Mouse (Mus musculus): ENCODE data around the gene Pck1. TPM values are rescaled to one million over a fixed set of nuclear protein-coding genes. Genes with fewer than 3 reads are reported as not detected.

Pck1 gene
- polyA plus RNA-seq, 1 experiment from 2014 or later, result not detected

GRCm38 (mm10) chr2:173164358-173164757, 11.5 kb downstream of the Pck1 start:
- DNase-seq (ENCODE audit: low spot score), result no peak
- Histone ChIP-seq H3K27me3 (ENCODE audit: control insufficient read depth, insufficient read depth, low read length) (no peaks in the 10 kb centered on the region), H3K4me2 (ENCODE audit: low read depth, low read length, severe bottlenecking) (no peak overlapping the region), H3K27ac (ENCODE audit: low read depth, low read length) (no peak overlapping the region), H3K4me1 (replicated peaks; ENCODE audit: control insufficient read depth, insufficient read depth, low read length) (no peaks in the 10 kb centered on the region), H3K9me3 (ENCODE audit: control insufficient read depth, low read length) (no peaks in the 10 kb centered on the region), H3K36me3 (ENCODE audit: control insufficient read depth, insufficient read depth, low read length) (no peaks in the 10 kb centered on the region), H3K9ac (ENCODE audit: low read length) (no peak overlapping the region), H3K4me3 (ENCODE audit: low read depth, low read length) (no peak overlapping the region)
- 0 out of 2 replicates have a peak, but pooled peaks have one; percentile 34 for ATAC-seq (replicated peaks; ENCODE audit: low FRiP score)
- 39% methylated on average over 2 of the region's 2 CpGs for WGBS

DNA sequence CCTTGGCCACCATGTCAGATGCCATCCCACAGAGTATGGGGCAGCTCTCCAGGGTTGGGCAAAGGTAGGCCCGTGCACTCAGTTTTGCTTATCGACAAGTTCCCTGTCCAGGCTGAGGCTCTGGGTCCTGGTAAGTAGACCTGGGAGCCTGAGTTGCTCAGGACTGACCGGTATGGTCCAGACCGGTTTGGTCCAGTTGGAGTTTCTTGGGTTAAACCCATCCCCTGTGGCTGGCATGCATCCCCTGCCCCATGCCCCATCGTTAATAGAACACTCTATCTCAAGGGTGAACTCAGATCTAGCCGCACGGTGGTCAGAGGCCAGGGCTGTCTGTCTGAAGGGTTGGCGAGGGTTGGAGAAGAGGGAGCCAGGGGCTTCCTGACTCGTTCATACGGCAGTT, 12.1 kb downstream of the Pck1 start:
- WGBS, result 90% methylated on average over 10 of the region's 10 CpGs
- no peaks in the 10 kb centered on the region for H3K4me1 ChIP-seq (replicated peaks; ENCODE audit: control insufficient read depth, insufficient read depth, low read length)
- no peaks in the 10 kb centered on the region for H3K27me3 ChIP-seq (ENCODE audit: control insufficient read depth, insufficient read depth, low read length)
- H3K4me3 ChIP-seq (ENCODE audit: low read depth, low read length), result no peak overlapping the region
- no peak for DNase-seq (ENCODE audit: low spot score)
- ATAC-seq (replicated peaks; ENCODE audit: low FRiP score), result no peak
- no peaks in the 10 kb centered on the region for H3K36me3 ChIP-seq (ENCODE audit: control insufficient read depth, insufficient read depth, low read length)
- no peaks in the 10 kb centered on the region for H3K9me3 ChIP-seq (ENCODE audit: control insufficient read depth, low read length)
- H3K27ac ChIP-seq (ENCODE audit: low read depth, low read length), result no peak overlapping the region
- no peak overlapping the region for H3K9ac ChIP-seq (ENCODE audit: low read length)
- H3K4me2 ChIP-seq (ENCODE audit: low read depth, low read length, severe bottlenecking), result no peak overlapping the region

- H3K4me3 ChIP-seq (ENCODE audit: low read depth, low read length), result no peak overlapping the region
- H3K4me2 ChIP-seq (ENCODE audit: low read depth, low read length, severe bottlenecking), result no peak overlapping the region
- H3K36me3 ChIP-seq (ENCODE audit: control insufficient read depth, insufficient read depth, low read length), result no peaks in the 10 kb centered on the region
- 91% methylated on average over 10 of the region's 10 CpGs for WGBS
- H3K27me3 ChIP-seq (ENCODE audit: control insufficient read depth, insufficient read depth, low read length), result no peaks in the 10 kb centered on the region
- H3K9ac ChIP-seq (ENCODE audit: low read length), result no peak overlapping the region
- H3K4me1 ChIP-seq (replicated peaks; ENCODE audit: control insufficient read depth, insufficient read depth, low read length), result no peaks in the 10 kb centered on the region
- no peak overlapping the region for H3K27ac ChIP-seq (ENCODE audit: low read depth, low read length)
- DNase-seq (ENCODE audit: low spot score) (no peak), ATAC-seq (replicated peaks; ENCODE audit: low FRiP score) (no peak)
- no peaks in the 10 kb centered on the region for H3K9me3 ChIP-seq (ENCODE audit: control insufficient read depth, low read length)
Measured at GRCm38 (mm10) chr2:173165357-173165756, 12.5 kb downstream of the Pck1 start.

- 77% methylated on average over 5 of the region's 5 CpGs for WGBS
- Histone ChIP-seq H3K4me3 (ENCODE audit: low read depth, low read length) (no peak overlapping the region), H3K9me3 (ENCODE audit: control insufficient read depth, low read length) (no peaks in the 10 kb centered on the region), H3K9ac (ENCODE audit: low read length) (no peak overlapping the region), H3K4me2 (ENCODE audit: low read depth, low read length, severe bottlenecking) (no peak overlapping the region), H3K36me3 (ENCODE audit: control insufficient read depth, insufficient read depth, low read length) (no peaks in the 10 kb centered on the region), H3K27me3 (ENCODE audit: control insufficient read depth, insufficient read depth, low read length) (no peaks in the 10 kb centered on the region; the same call in 1 of the 2 replicates), H3K27ac (ENCODE audit: low read depth, low read length) (no peak overlapping the region), H3K4me1 (replicated peaks; ENCODE audit: control insufficient read depth, insufficient read depth, low read length) (peaks cover 8% of the 10 kb centered on the region)
- ATAC-seq (replicated peaks; ENCODE audit: low FRiP score), result no peak
- no peak for DNase-seq (ENCODE audit: low spot score)
Measured at GRCm38 (mm10) chr2:173168411-173168851, 15.6 kb downstream of the Pck1 start.

GRCm38 (mm10) chr2:173170081-173170480, 17.2 kb downstream of the Pck1 start:
- H3K4me1 ChIP-seq (replicated peaks; ENCODE audit: control insufficient read depth, insufficient read depth, low read length), result peaks cover 9% of the 10 kb centered on the region
- H3K27me3 ChIP-seq (ENCODE audit: control insufficient read depth, insufficient read depth, low read length), result no peaks in the 10 kb centered on the region; the same call in 1 of the 2 replicates
- H3K9me3 ChIP-seq (ENCODE audit: control insufficient read depth, low read length), result no peaks in the 10 kb centered on the region
- no peaks in the 10 kb centered on the region for H3K36me3 ChIP-seq (ENCODE audit: control insufficient read depth, insufficient read depth, low read length)
- no peak overlapping the region for H3K9ac ChIP-seq (ENCODE audit: low read length)
- 74% methylated on average over 2 of the region's 2 CpGs for WGBS
- ATAC-seq (replicated peaks; ENCODE audit: low FRiP score) (no peak), DNase-seq (ENCODE audit: low spot score) (no peak)
- no peak overlapping the region for H3K27ac ChIP-seq (ENCODE audit: low read depth, low read length)
- H3K4me2 ChIP-seq (ENCODE audit: low read depth, low read length, severe bottlenecking), result no peak overlapping the region
- no peak overlapping the region for H3K4me3 ChIP-seq (ENCODE audit: low read depth, low read length)

DNA sequence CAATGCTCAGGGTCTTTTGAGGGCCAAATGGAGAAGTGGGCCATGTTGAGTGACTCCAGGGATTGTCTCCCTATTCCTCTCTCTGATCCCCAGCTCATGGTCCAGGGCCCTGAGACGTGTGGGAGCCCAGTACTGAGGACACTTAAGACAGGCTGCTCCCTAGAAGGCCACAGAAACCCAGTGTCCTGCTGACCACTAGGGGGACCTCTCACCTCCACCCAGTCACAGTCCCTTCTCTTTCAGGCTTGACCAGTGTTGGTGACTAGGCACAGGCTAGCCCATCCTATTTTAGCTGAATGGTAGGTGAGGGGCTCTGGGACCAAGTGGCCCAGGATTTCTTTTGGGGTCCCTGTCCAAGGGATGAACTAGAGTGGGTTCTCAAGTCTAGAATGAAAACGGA, 17.9 kb downstream of the Pck1 start:
- ATAC-seq (replicated peaks; ENCODE audit: low FRiP score), result no peak
- no peaks in the 10 kb centered on the region; the same call in 1 of the 2 replicates for H3K27me3 ChIP-seq (ENCODE audit: control insufficient read depth, insufficient read depth, low read length)
- H3K36me3 ChIP-seq (ENCODE audit: control insufficient read depth, insufficient read depth, low read length), result no peaks in the 10 kb centered on the region
- no peaks in the 10 kb centered on the region; the same call in 1 of the 2 replicates for H3K9me3 ChIP-seq (ENCODE audit: control insufficient read depth, low read length)
- peaks cover 9% of the 10 kb centered on the region for H3K4me1 ChIP-seq (replicated peaks; ENCODE audit: control insufficient read depth, insufficient read depth, low read length)
- no peak overlapping the region for H3K27ac ChIP-seq (ENCODE audit: low read depth, low read length)
- 58% methylated on average over 2 of the region's 2 CpGs for WGBS
- H3K4me3 ChIP-seq (ENCODE audit: low read depth, low read length), result no peak overlapping the region
- DNase-seq (ENCODE audit: low spot score), result no peak
- no peak overlapping the region for H3K4me2 ChIP-seq (ENCODE audit: low read depth, low read length, severe bottlenecking)
- no peak overlapping the region for H3K9ac ChIP-seq (ENCODE audit: low read length)

GRCm38 (mm10) chr2:173171470-173171869, 18.6 kb downstream of the Pck1 start:
- no peak for ATAC-seq (replicated peaks; ENCODE audit: low FRiP score)
- peak; percentile 59 for DNase-seq (ENCODE audit: low spot score)
- Histone ChIP-seq H3K27ac (ENCODE audit: low read depth, low read length) (no peak overlapping the region), H3K27me3 (ENCODE audit: control insufficient read depth, insufficient read depth, low read length) (no peaks in the 10 kb centered on the region; the same call in 1 of the 2 replicates), H3K9ac (ENCODE audit: low read length) (peak overlapping the region; percentile 32), H3K9me3 (ENCODE audit: control insufficient read depth, low read length) (no peaks in the 10 kb centered on the region; the same call in 1 of the 2 replicates), H3K4me1 (replicated peaks; ENCODE audit: control insufficient read depth, insufficient read depth, low read length) (peaks cover 9% of the 10 kb centered on the region), H3K4me2 (ENCODE audit: low read depth, low read length, severe bottlenecking) (peak overlapping the region; percentile 44), H3K4me3 (ENCODE audit: low read depth, low read length) (peak overlapping the region; percentile 14; the same call in 1 of the 2 replicates), H3K36me3 (ENCODE audit: control insufficient read depth, insufficient read depth, low read length) (no peaks in the 10 kb centered on the region)
- 7% methylated on average over 30 of the region's 30 CpGs for WGBS

DNA sequence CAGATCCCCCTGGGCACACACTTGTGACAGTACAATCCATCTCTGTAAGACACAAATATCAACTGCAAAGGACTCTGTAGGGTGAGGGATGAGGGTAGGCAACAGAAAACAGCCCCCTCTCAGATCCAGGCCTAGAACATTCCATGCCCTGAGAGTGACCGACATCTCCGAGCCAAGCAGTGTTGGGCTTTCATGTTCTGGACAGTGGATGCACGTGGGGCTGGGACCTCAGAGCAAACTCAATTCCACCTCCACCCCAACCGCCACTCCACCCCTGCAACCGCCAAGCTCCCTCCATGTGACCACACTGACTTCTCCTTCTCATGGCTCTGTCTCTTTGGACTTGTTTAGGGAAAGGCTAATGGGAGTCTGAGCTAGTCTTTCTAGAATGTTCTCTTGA, 19.1 kb downstream of the Pck1 start:
- DNase-seq (ENCODE audit: low spot score) (peak; percentile 49), ATAC-seq (replicated peaks; ENCODE audit: low FRiP score) (no peak)
- no peaks in the 10 kb centered on the region for H3K36me3 ChIP-seq (ENCODE audit: control insufficient read depth, insufficient read depth, low read length)
- peak overlapping the region; percentile 44; the same call in 1 of the 2 replicates for H3K4me2 ChIP-seq (ENCODE audit: low read depth, low read length, severe bottlenecking)
- H3K9ac ChIP-seq (ENCODE audit: low read length), result peak overlapping the region; percentile 32; the same call in 1 of the 2 replicates
- no peaks in the 10 kb centered on the region; the same call in 1 of the 2 replicates for H3K27me3 ChIP-seq (ENCODE audit: control insufficient read depth, insufficient read depth, low read length)
- H3K27ac ChIP-seq (ENCODE audit: low read depth, low read length), result no peak overlapping the region
- no peak overlapping the region for H3K4me3 ChIP-seq (ENCODE audit: low read depth, low read length)
- H3K9me3 ChIP-seq (ENCODE audit: control insufficient read depth, low read length), result no peaks in the 10 kb centered on the region; the same call in 1 of the 2 replicates
- WGBS, result 87% methylated on average over 5 of the region's 5 CpGs
- H3K4me1 ChIP-seq (replicated peaks; ENCODE audit: control insufficient read depth, insufficient read depth, low read length), result peaks cover 9% of the 10 kb centered on the region

DNA sequence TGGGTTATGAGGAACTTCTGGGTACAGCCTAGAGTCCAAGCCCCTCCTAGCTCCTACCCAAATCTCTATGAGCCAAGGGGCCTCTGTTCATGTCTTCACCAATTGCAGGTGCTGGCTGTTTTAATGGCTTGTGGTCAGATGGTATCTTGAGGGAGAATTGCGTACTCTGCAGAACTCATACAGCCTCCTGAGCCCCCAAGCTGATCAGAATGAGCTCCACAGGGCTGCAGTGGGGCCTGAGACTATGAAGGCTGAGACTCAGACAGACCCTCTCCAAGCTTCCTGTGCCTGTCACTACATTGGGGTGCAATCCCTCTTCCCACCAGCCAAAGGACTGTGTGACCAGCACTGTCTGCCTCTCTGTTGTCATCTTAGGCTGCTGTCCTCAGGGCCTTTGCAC, 19.5 kb downstream of the Pck1 start:
- no peaks in the 10 kb centered on the region; the same call in 1 of the 2 replicates for H3K9me3 ChIP-seq (ENCODE audit: control insufficient read depth, low read length)
- H3K4me3 ChIP-seq (ENCODE audit: low read depth, low read length), result no peak overlapping the region
- H3K27ac ChIP-seq (ENCODE audit: low read depth, low read length), result peak overlapping the region; percentile 75; the same call in 1 of the 2 replicates
- no peaks in the 10 kb centered on the region for H3K36me3 ChIP-seq (ENCODE audit: control insufficient read depth, insufficient read depth, low read length)
- WGBS, result 94% methylated on average over 1 of the region's 1 CpGs
- peaks cover 9% of the 10 kb centered on the region for H3K4me1 ChIP-seq (replicated peaks; ENCODE audit: control insufficient read depth, insufficient read depth, low read length)
- peak; percentile 39 for DNase-seq (ENCODE audit: low spot score)
- no peaks in the 10 kb centered on the region; the same call in 1 of the 2 replicates for H3K27me3 ChIP-seq (ENCODE audit: control insufficient read depth, insufficient read depth, low read length)
- no peak overlapping the region for H3K4me2 ChIP-seq (ENCODE audit: low read depth, low read length, severe bottlenecking)
- no peak overlapping the region for H3K9ac ChIP-seq (ENCODE audit: low read length)
- ATAC-seq (replicated peaks; ENCODE audit: low FRiP score), result no peak
